Mouse (Mus musculus) hindbrain, embryonic 12.5 days (tissue): Measurements from ENCODE around the gene Adamts20. TPM values are rescaled to one million over a fixed set of nuclear protein-coding genes. Genes with fewer than 3 reads are reported as not detected.
"Not testable (repeated sequence)": the region's sequence is repeated elsewhere in the genome, so short reads cannot be mapped to it uniquely, and the experiment has no call there.

Experiments used
- ATAC-seq: fragments of 200-750 bp; cut with Nextera tagmentation; 2 replicates; pipeline ENCODE4 v1.8.0; 2017; ENCODE audit warnings: moderate TSS enrichment; ENCODE audit not compliant: low FRiP score
- H3K27ac ChIP-seq: fragments of 300-500 bp; sonication (generic); 2 replicates; pipeline ENCODE4 v1.5.1; 2016; ENCODE audit warnings: mild to moderate bottlenecking
- H3K27me3 ChIP-seq: fragments of 300-500 bp; sonication (generic); 2 replicates; pipeline ENCODE4 v1.6.1; 2016; ENCODE audit warnings: mild to moderate bottlenecking
- H3K36me3 ChIP-seq: fragments of 300-500 bp; sonication (generic); 2 replicates; pipeline ENCODE4 v1.6.1; 2016; ENCODE audit warnings: mild to moderate bottlenecking
- H3K4me1 ChIP-seq: fragments of 300-500 bp; sonication (generic); 2 replicates; pipeline ENCODE4 v1.6.1; 2016
- H3K4me2 ChIP-seq: fragments of 300-500 bp; sonication (generic); replicated peaks from 2 replicates; pipeline ENCODE4 v1.6.1; 2016; ENCODE audit warnings: mild to moderate bottlenecking
- H3K4me3 ChIP-seq: fragments of 300-500 bp; sonication (generic); 2 replicates; pipeline ENCODE4 v1.5.1; 2016; ENCODE audit warnings: mild to moderate bottlenecking
- H3K9ac ChIP-seq: fragments of 300-500 bp; sonication (generic); 2 replicates; pipeline ENCODE4 v1.6.1; 2016; ENCODE audit warnings: mild to moderate bottlenecking, moderate library complexity
- H3K9me3 ChIP-seq: fragments of 300-500 bp; sonication (generic); replicated peaks from 2 replicates; pipeline ENCODE4 v1.6.1; 2016; ENCODE audit warnings: mild to moderate bottlenecking
- WGBS: fragments of 180-500 bp; shearing (Covaris S2); methylation state at CpG from one replicate; pipeline ENCODE4 v1.1.7; 2016; 5-methylcytosine and 5-hydroxymethylcytosine counted together
- polyA plus RNA-seq: library from polyadenylated mRNA; unstranded; fragments of >200 nt; fragmentation: Nextera tagmentation; extraction: Ambion mirVana; gene quantifications from 2 replicates; pipeline ENCODE4 v1.2.1, GENCODE M21; 2016

Gene Adamts20
- 4.5 and 4.6 TPM in 2 replicates for polyA plus RNA-seq

GRCm38 (mm10) chr15:94465318-94465717, at the start of gene Adamts20:
TSS of gene Adamts20 (minus strand) at chr15:94465418.
- Histone ChIP-seq H3K27ac (no peak within 1 kb of the TSS), H3K9me3 (no peaks in the 10 kb centered on the region), H3K4me1 (no peaks in the 10 kb centered on the region), H3K36me3 (no peaks in the 10 kb centered on the region), H3K4me2 (no peak within 1 kb of the TSS), H3K27me3 (no peaks in the 10 kb centered on the region), H3K4me3 (no peak within 1 kb of the TSS), H3K9ac (no peak within 1 kb of the TSS)
- WGBS = 88% methylated on average over 11 of the region's 11 CpGs
- no peak for ATAC-seq

GRCm38 (mm10) chr15:94503451-94504215, 38.4 kb upstream of the Adamts20 start:
- WGBS = 69% methylated on average over 12 of the region's 12 CpGs
- Histone ChIP-seq H3K27ac (no peak overlapping the region), H3K36me3 (no peaks in the 10 kb centered on the region), H3K4me2 (no peak overlapping the region), H3K27me3 (no peaks in the 10 kb centered on the region), H3K9me3 (no peaks in the 10 kb centered on the region), H3K4me1 (peaks cover 7% of the 10 kb centered on the region), H3K9ac (no peak overlapping the region), H3K4me3 (no peak overlapping the region)
- ATAC-seq = no peak

- no peak for ATAC-seq
- Histone ChIP-seq H3K36me3 (no peaks in the 10 kb centered on the region), H3K9ac (no peak overlapping the region), H3K4me3 (no peak overlapping the region), H3K27me3 (no peaks in the 10 kb centered on the region), H3K27ac (no peak overlapping the region), H3K4me2 (no peak overlapping the region), H3K9me3 (no peaks in the 10 kb centered on the region; the same call in 1 of the 2 replicates), H3K4me1 (peaks cover 4% of the 10 kb centered on the region)
- WGBS = 86% methylated on average over 1 of the region's 1 CpGs
Measured at GRCm38 (mm10) chr15:94499260-94499659, 34.0 kb upstream of the Adamts20 start.

GRCm38 (mm10) chr15:94495936-94496335, 30.7 kb upstream of the Adamts20 start:
- no peak for ATAC-seq
- Histone ChIP-seq H3K4me1 (no peaks in the 10 kb centered on the region), H3K9ac (no peak overlapping the region), H3K9me3 (no peaks in the 10 kb centered on the region; the same call in 1 of the 2 replicates), H3K27me3 (no peaks in the 10 kb centered on the region), H3K36me3 (no peaks in the 10 kb centered on the region), H3K27ac (no peak overlapping the region), H3K4me3 (no peak overlapping the region), H3K4me2 (no peak overlapping the region)
- 68% methylated on average over 10 of the region's 10 CpGs for WGBS

- ATAC-seq = no peak
- WGBS = 100% methylated on average over 1 of the region's 1 CpGs
- H3K9me3 ChIP-seq = no peaks in the 10 kb centered on the region; the same call in 1 of the 2 replicates
- no peak overlapping the region for H3K4me3 ChIP-seq
- H3K27me3 ChIP-seq = no peaks in the 10 kb centered on the region
- H3K4me1 ChIP-seq = no peaks in the 10 kb centered on the region
- no peak overlapping the region for H3K9ac ChIP-seq
- no peaks in the 10 kb centered on the region for H3K36me3 ChIP-seq
- no peak overlapping the region for H3K4me2 ChIP-seq
- no peak overlapping the region for H3K27ac ChIP-seq
Measured at GRCm38 (mm10) chr15:94494445-94494844, 29.2 kb upstream of the Adamts20 start.

- H3K27ac ChIP-seq = no peak overlapping the region
- H3K4me2 ChIP-seq = no peak overlapping the region
- no peak for ATAC-seq
- no peaks in the 10 kb centered on the region for H3K4me1 ChIP-seq
- H3K36me3 ChIP-seq = no peaks in the 10 kb centered on the region
- 87% methylated on average over 2 of the region's 2 CpGs for WGBS
- H3K27me3 ChIP-seq = no peaks in the 10 kb centered on the region
- H3K4me3 ChIP-seq = no peak overlapping the region
- H3K9me3 ChIP-seq = no peaks in the 10 kb centered on the region; the same call in 1 of the 2 replicates
- H3K9ac ChIP-seq = no peak overlapping the region
Measured at GRCm38 (mm10) chr15:94489433-94489832, 24.2 kb upstream of the Adamts20 start.

GRCm38 (mm10) chr15:94488028-94488427, 22.8 kb upstream of the Adamts20 start:
- H3K27me3 ChIP-seq, H3K27ac ChIP-seq, H3K4me1 ChIP-seq, H3K4me2 ChIP-seq, H3K36me3 ChIP-seq, ATAC-seq, H3K9me3 ChIP-seq, H3K4me3 ChIP-seq, H3K9ac ChIP-seq: not testable (repeated sequence)
- 91% methylated on average over 2 of the region's 2 CpGs for WGBS

GRCm38 (mm10) chr15:94482555-94482954, 17.3 kb upstream of the Adamts20 start:
- no peak overlapping the region for H3K4me2 ChIP-seq
- H3K9ac ChIP-seq = no peak overlapping the region
- H3K27me3 ChIP-seq = no peaks in the 10 kb centered on the region
- no peak overlapping the region for H3K27ac ChIP-seq
- H3K4me1 ChIP-seq = peaks cover 15% of the 10 kb centered on the region
- 87% methylated on average over 2 of the region's 2 CpGs for WGBS
- ATAC-seq = no peak
- no peaks in the 10 kb centered on the region for H3K9me3 ChIP-seq
- no peaks in the 10 kb centered on the region for H3K36me3 ChIP-seq
- H3K4me3 ChIP-seq = no peak overlapping the region

GRCm38 (mm10) chr15:94480792-94481191, 15.6 kb upstream of the Adamts20 start:
- no peaks in the 10 kb centered on the region for H3K36me3 ChIP-seq
- no peak for ATAC-seq
- H3K9ac ChIP-seq = no peak overlapping the region
- peaks cover 17% of the 10 kb centered on the region for H3K4me1 ChIP-seq
- no peak overlapping the region for H3K27ac ChIP-seq
- no peak overlapping the region for H3K4me2 ChIP-seq
- no peaks in the 10 kb centered on the region for H3K27me3 ChIP-seq
- no peaks in the 10 kb centered on the region for H3K9me3 ChIP-seq
- H3K4me3 ChIP-seq = no peak overlapping the region
- 93% methylated on average over 4 of the region's 4 CpGs for WGBS

GRCm38 (mm10) chr15:94480248-94480647, 15.0 kb upstream of the Adamts20 start:
- ATAC-seq = no peak
- H3K4me2 ChIP-seq = no peak overlapping the region
- H3K4me1 ChIP-seq = peaks cover 17% of the 10 kb centered on the region
- H3K9ac ChIP-seq = no peak overlapping the region
- no peaks in the 10 kb centered on the region for H3K27me3 ChIP-seq
- no peak overlapping the region for H3K27ac ChIP-seq
- H3K9me3 ChIP-seq = no peaks in the 10 kb centered on the region
- no peaks in the 10 kb centered on the region for H3K36me3 ChIP-seq
- WGBS = 87% methylated on average over 5 of the region's 5 CpGs
- no peak overlapping the region for H3K4me3 ChIP-seq

- Histone ChIP-seq H3K27ac (no peak overlapping the region), H3K27me3 (no peaks in the 10 kb centered on the region), H3K4me2 (no peak overlapping the region), H3K9me3 (no peaks in the 10 kb centered on the region), H3K36me3 (no peaks in the 10 kb centered on the region), H3K4me1 (peaks cover 17% of the 10 kb centered on the region), H3K9ac (no peak overlapping the region), H3K4me3 (no peak overlapping the region)
- no peak for ATAC-seq
- WGBS = 63% methylated on average over 3 of the region's 3 CpGs
Measured at GRCm38 (mm10) chr15:94479513-94480136, 14.4 kb upstream of the Adamts20 start.

- no peaks in the 10 kb centered on the region for H3K9me3 ChIP-seq
- H3K9ac ChIP-seq = no peak overlapping the region
- no peak for ATAC-seq
- WGBS = 28% methylated on average over 13 of the region's 13 CpGs
- H3K4me3 ChIP-seq = no peak overlapping the region
- H3K27me3 ChIP-seq = no peaks in the 10 kb centered on the region
- H3K36me3 ChIP-seq = no peaks in the 10 kb centered on the region
- 0 out of 2 replicates have a peak overlapping the region, but pooled peaks have one; percentile 13 for H3K4me2 ChIP-seq
- H3K4me1 ChIP-seq = peaks cover 17% of the 10 kb centered on the region
- H3K27ac ChIP-seq = 0 out of 2 replicates have a peak overlapping the region, but pooled peaks have one; percentile 23
Measured at GRCm38 (mm10) chr15:94478706-94479105, 13.5 kb upstream of the Adamts20 start.
